Mouse (Mus musculus): ENCODE data around the gene Cabp4. TPM values are rescaled to one million over a fixed set of nuclear protein-coding genes. Genes with fewer than 3 reads are reported as not detected.

Cabp4 gene
- 0.06 and 0.07 TPM in 2 replicates for polyA plus RNA-seq (2016; fragmentation: Nextera tagmentation; extraction: Ambion mirVana)

- Histone ChIP-seq H3K36me3 (no peaks in the 10 kb centered on the region), H3K9ac (no peak within 1 kb of the TSS), H3K27ac (no peak within 1 kb of the TSS), H3K4me3 (no peak within 1 kb of the TSS), H3K27me3 (replicated peaks) (peaks cover 34% of the 10 kb centered on the region), H3K4me1 (peaks cover 11% of the 10 kb centered on the region), H3K9me3 (replicated peaks) (no peaks in the 10 kb centered on the region), H3K4me2 (no peak within 1 kb of the TSS)
- WGBS (ENCODE audit: insufficient replicate concordance) = 64% methylated on average over 7 of the region's 7 CpGs
- ATAC-seq = no peak
These were observed at the start of gene Cabp4 for GRCm38 (mm10) chr19:4143759-4144268. Cabp4 (minus strand) TSS chr19:4144033.

- ATAC-seq = no peak
- H3K36me3 ChIP-seq = peaks cover 52% of the 10 kb centered on the region
- H3K9ac ChIP-seq = peak overlapping the region; percentile 97
- H3K4me3 ChIP-seq = peak overlapping the region; percentile 93
- H3K9me3 ChIP-seq (replicated peaks) = no peaks in the 10 kb centered on the region
- H3K27me3 ChIP-seq (replicated peaks) = no peaks in the 10 kb centered on the region
- H3K4me1 ChIP-seq = peaks cover 68% of the 10 kb centered on the region
- peak overlapping the region; percentile 89 for H3K4me2 ChIP-seq
- H3K27ac ChIP-seq = peak overlapping the region; percentile 91
- WGBS (ENCODE audit: insufficient replicate concordance) = 50% methylated on average over 6 of the region's 6 CpGs
These were observed 49.3 kb upstream of the Cabp4 start for GRCm38 (mm10) chr19:4193129-4193528.

- Histone ChIP-seq H3K4me2 (peak overlapping the region; percentile 89), H3K4me1 (peaks cover 64% of the 10 kb centered on the region), H3K9ac (peak overlapping the region; percentile 97), H3K4me3 (peak overlapping the region; percentile 93), H3K27ac (peak overlapping the region; percentile 91), H3K9me3 (replicated peaks) (no peaks in the 10 kb centered on the region), H3K27me3 (replicated peaks) (no peaks in the 10 kb centered on the region), H3K36me3 (peaks cover 45% of the 10 kb centered on the region)
- WGBS (ENCODE audit: insufficient replicate concordance) = under 1% methylated on average over 46 of the region's 52 CpGs
- ATAC-seq = peak; percentile 58
These were observed 48.6 kb upstream of the Cabp4 start for GRCm38 (mm10) chr19:4192251-4192985.

DNA sequence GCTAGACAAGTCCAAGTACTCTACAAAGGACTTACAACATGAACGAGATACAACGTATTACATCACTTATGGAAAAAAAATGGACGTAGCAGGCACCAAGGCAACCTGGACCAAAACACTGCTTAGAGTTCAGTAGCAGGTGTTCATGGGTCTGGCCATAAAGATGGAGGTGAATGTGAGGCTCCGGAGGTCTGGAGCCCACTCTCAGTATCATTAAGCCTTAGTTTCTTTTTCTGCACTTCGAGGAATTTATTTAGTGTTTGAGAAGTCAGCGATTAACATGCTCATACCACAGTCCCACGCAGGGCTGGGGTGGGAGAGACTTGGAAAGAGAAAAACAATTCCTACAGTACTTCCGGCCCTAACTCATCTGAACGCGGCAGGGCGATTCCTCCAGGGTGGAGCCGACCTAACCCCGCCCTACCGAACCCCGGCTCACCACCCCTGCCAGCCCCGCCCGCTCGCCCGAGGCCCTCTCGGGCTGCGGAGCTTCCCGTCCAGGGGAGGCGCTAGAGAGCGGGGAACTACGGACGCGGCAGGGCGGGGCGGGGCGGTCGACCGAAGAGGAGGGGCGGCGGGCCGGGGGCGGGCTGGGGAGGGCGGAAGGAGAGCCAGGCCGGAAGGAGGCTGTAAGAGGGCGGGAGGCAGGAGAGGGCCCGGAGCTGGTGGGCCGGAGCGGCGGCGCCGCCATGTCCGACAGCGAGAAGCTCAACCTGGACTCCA, 47.9 kb upstream of the Cabp4 start, which contains the start of gene Ppp1ca:
Gene Ppp1ca, plus strand, starts transcription at position 538 of the 723 bp plus-strand sequence.
- Histone ChIP-seq H3K9me3 (replicated peaks) (no peaks in the 10 kb centered on the region), H3K4me1 (peaks cover 56% of the 10 kb centered on the region), H3K27ac (peak within 1 kb of the TSS; percentile 91), H3K9ac (peak within 1 kb of the TSS; percentile 97), H3K36me3 (peaks cover 38% of the 10 kb centered on the region), H3K4me3 (peak within 1 kb of the TSS; percentile 93), H3K4me2 (peak within 1 kb of the TSS; percentile 89), H3K27me3 (replicated peaks) (no peaks in the 10 kb centered on the region)
- peak; percentile 93 for ATAC-seq
- 6% methylated on average over 39 of the region's 47 CpGs for WGBS (ENCODE audit: insufficient replicate concordance)

- Histone ChIP-seq H3K9ac (peak within 1 kb of the TSS; percentile 97), H3K4me3 (peak within 1 kb of the TSS; percentile 93), H3K36me3 (peaks cover 30% of the 10 kb centered on the region), H3K4me1 (peaks cover 51% of the 10 kb centered on the region), H3K9me3 (replicated peaks) (no peaks in the 10 kb centered on the region), H3K27ac (peak within 1 kb of the TSS; percentile 91), H3K27me3 (replicated peaks) (no peaks in the 10 kb centered on the region), H3K4me2 (peak within 1 kb of the TSS; percentile 89)
- ATAC-seq = no peak
- 23% methylated on average over 4 of the region's 4 CpGs for WGBS (ENCODE audit: insufficient replicate concordance)
These were observed 47.0 kb upstream of the Cabp4 start, which contains the start of gene Tbc1d10c for GRCm38 (mm10) chr19:4190831-4191334. Tbc1d10c (minus strand) TSS chr19:4191284.

DNA sequence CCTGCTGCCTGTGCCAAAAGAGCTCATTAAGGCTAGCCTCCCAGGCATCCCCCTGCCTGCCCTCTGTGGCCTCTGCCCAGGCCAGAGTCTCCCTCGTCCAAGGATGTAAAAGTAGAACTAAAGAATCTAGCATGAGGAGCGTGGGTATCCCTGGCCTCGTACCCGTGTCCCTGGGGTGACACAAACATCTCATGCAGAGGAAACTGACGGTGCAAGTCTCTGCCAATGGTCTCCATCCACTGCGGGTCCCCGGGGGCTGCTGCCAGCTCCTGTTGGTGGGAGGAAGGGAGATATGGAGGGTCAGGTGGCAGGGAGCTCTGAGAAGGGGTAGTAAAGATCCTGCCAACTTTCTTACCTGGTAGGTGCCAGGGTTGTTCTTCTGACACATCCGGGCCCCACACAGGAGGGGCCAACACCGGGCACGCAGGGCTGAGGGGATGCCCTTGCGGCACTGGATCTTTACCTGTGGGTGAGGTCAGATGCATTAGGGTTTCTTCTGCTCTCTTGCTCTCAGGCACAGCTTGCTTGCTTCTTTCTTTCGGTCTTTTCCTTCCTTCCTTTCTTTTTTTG, 45.3 kb upstream of the Cabp4 start:
- 73% methylated on average over 12 of the region's 12 CpGs for WGBS (ENCODE audit: insufficient replicate concordance)
- Histone ChIP-seq H3K4me1 (peaks cover 50% of the 10 kb centered on the region), H3K27ac (no peak overlapping the region), H3K4me2 (no peak overlapping the region), H3K9me3 (replicated peaks) (no peaks in the 10 kb centered on the region), H3K4me3 (no peak overlapping the region), H3K9ac (no peak overlapping the region), H3K27me3 (replicated peaks) (no peaks in the 10 kb centered on the region), H3K36me3 (peaks cover 12% of the 10 kb centered on the region)
- ATAC-seq = no peak

- Histone ChIP-seq H3K4me2 (no peak overlapping the region), H3K9me3 (replicated peaks) (no peaks in the 10 kb centered on the region), H3K9ac (no peak overlapping the region), H3K27me3 (replicated peaks) (no peaks in the 10 kb centered on the region), H3K4me3 (no peak overlapping the region), H3K27ac (no peak overlapping the region), H3K4me1 (peaks cover 38% of the 10 kb centered on the region), H3K36me3 (no peaks in the 10 kb centered on the region)
- no peak for ATAC-seq
- 79% methylated on average over 3 of the region's 3 CpGs for WGBS (ENCODE audit: insufficient replicate concordance)
These were observed 43.5 kb upstream of the Cabp4 start for GRCm38 (mm10) chr19:4187303-4187702.

DNA sequence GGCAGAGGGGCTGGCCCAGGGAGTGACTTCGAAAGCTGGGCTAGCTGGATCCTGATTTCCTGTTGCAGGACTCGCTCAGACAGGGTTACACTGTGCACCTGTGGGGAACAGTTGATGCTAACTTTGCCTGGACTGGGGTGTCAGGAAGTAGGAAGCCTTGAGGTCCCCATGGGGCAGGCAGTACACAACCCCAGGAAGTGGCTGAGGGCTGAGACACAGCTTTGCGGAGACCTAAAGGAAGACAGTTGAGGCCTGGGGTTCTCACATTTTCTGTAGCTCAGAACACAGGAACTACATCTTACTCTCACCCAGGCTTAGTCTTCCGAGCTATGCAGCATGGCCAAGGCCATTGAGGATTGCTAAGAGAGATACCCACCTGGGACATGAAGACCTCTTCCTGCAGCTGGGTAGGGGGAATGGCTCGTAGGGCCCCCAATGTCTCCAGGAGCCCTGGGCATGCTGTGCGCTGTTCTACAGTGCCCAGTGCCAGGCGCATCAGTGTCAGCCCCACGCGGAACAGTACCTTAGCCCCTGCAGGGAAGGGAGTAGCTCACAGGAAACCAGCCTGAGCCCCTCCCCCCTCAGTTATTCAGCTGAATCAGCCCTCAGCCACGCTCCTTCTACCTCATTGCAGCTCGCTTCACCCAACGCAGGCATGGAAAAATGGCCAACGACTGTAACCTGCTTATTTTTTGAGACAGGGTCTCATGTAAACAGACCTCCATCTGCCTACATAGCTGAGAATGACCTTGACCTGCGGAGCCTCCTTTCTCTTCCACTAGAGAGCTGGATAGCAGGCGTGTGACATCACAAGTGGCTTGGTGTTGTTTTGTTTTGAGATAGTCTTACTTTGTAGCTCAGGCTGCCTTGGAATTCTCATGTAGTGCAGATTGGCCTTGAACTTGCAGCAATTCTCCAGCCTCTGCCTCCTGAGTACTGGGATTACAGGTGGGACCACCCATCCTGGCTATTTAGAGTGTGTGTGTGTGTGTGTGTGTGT, 41.4 kb upstream of the Cabp4 start:
- no peaks in the 10 kb centered on the region for H3K9me3 ChIP-seq (replicated peaks)
- H3K27me3 ChIP-seq (replicated peaks) = no peaks in the 10 kb centered on the region
- H3K4me3 ChIP-seq = no peak overlapping the region
- peak; percentile 33; the same call in 1 of the 2 replicates for ATAC-seq
- WGBS (ENCODE audit: insufficient replicate concordance) = 33% methylated on average over 15 of the region's 15 CpGs
- H3K4me2 ChIP-seq = peak overlapping the region; percentile 20
- peak overlapping the region; percentile 61 for H3K27ac ChIP-seq
- H3K36me3 ChIP-seq = no peaks in the 10 kb centered on the region
- peaks cover 30% of the 10 kb centered on the region for H3K4me1 ChIP-seq
- no peak overlapping the region for H3K9ac ChIP-seq

GRCm38 (mm10) chr19:4183689-4184088, 39.9 kb upstream of the Cabp4 start:
- H3K9ac ChIP-seq = no peak overlapping the region
- H3K4me3 ChIP-seq = no peak overlapping the region
- no peaks in the 10 kb centered on the region for H3K9me3 ChIP-seq (replicated peaks)
- no peak overlapping the region for H3K4me2 ChIP-seq
- no peaks in the 10 kb centered on the region for H3K27me3 ChIP-seq (replicated peaks)
- H3K27ac ChIP-seq = no peak overlapping the region
- no peaks in the 10 kb centered on the region for H3K36me3 ChIP-seq
- 64% methylated on average over 2 of the region's 2 CpGs for WGBS (ENCODE audit: insufficient replicate concordance)
- H3K4me1 ChIP-seq = peaks cover 28% of the 10 kb centered on the region
- ATAC-seq = no peak

DNA sequence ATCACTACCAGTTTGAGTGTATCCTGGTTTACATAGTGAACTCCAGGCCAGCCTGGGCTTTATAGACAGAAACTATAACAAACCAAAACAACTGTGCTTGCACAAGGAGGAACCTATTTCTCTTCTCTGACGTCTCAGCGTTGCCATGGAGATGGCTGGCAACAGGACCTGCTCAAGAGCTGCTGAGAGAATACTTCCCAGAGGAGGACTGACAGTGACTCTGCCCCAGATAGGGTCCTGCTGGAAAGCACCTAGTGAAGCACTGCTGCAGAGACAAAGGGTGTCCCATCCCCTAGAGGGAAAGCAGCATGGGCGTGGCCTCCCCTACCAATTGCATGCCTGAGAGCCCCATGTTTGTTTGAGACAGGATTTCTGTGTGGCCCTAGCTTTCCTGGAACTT, 38.1 kb upstream of the Cabp4 start:
- Histone ChIP-seq H3K9ac (no peak overlapping the region), H3K4me3 (no peak overlapping the region), H3K4me2 (no peak overlapping the region), H3K36me3 (no peaks in the 10 kb centered on the region), H3K27ac (no peak overlapping the region), H3K4me1 (peaks cover 24% of the 10 kb centered on the region), H3K9me3 (replicated peaks) (no peaks in the 10 kb centered on the region), H3K27me3 (replicated peaks) (peaks cover 2% of the 10 kb centered on the region)
- 40% methylated on average over 3 of the region's 3 CpGs for WGBS (ENCODE audit: insufficient replicate concordance)
- ATAC-seq = no peak

DNA sequence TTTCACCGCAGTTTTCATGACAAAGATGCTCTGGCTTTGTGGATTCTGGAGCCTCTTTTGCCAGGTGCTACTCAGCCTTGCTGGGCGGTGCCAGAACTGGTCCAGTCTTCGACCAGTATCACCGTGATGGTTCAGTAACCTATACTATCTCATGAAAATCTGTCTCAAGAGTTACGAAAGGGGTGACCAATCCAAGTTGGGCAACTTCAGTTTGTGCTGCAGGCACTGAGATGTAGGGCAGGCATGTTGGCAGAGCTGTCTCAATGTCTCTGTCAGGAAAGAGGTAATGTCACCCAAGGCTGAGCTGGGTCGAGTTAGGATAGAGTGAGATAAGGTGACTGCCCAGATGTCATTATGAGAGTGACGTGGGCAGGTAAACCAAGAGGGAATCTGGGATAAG, 36.6 kb upstream of the Cabp4 start:
- 64% methylated on average over 7 of the region's 7 CpGs for WGBS (ENCODE audit: insufficient replicate concordance)
- Histone ChIP-seq H3K9me3 (replicated peaks) (no peaks in the 10 kb centered on the region), H3K27me3 (replicated peaks) (peaks cover 8% of the 10 kb centered on the region), H3K4me1 (peaks cover 22% of the 10 kb centered on the region), H3K4me3 (no peak overlapping the region), H3K36me3 (no peaks in the 10 kb centered on the region), H3K4me2 (no peak overlapping the region), H3K9ac (no peak overlapping the region), H3K27ac (no peak overlapping the region)
- ATAC-seq = no peak

Data from liver, embryonic 12.5 days (tissue).